Mouse (Mus musculus) right cerebral cortex, adult 2 months (tissue): ENCODE measurements around the gene Flg2.

ENCODE experiments used
- DNase-seq, 2 experiments: peaks; one replicate each; pipeline ENCODE4 v3.0.0; 2021 to 2022; ENCODE audit warnings: low spot score in 2 of 2

The Flg2 gene

GRCm38 (mm10) chr3:93196978-93197377 is at the start of gene Flg2:
Flg2 (plus strand) TSS chr3:93197278.
- DNase-seq = no peak

DNA sequence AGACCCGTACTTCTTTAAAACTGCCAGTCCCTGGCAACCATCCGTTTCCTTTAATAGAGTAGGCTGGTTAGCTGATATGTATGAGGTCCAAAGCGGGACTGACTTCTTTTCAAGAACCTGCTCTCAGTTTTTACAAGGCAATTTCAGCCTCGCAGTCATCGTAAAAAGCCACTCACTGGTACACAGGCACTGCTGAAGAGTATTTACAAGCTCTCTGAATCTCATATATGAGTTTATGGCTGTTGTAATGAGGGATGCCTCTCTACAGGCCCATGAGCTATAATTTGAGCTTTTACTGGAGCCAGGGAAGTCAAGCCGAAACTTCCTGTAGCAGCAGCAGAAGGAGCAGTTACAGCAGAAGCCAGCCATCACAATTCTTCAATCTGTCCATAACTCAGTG is 34.6 kb upstream of the Flg2 start:
- DNase-seq = no peak

- DNase-seq = no peak
Observed at GRCm38 (mm10) chr3:93162996-93163592, 34.0 kb upstream of the Flg2 start.

DNA sequence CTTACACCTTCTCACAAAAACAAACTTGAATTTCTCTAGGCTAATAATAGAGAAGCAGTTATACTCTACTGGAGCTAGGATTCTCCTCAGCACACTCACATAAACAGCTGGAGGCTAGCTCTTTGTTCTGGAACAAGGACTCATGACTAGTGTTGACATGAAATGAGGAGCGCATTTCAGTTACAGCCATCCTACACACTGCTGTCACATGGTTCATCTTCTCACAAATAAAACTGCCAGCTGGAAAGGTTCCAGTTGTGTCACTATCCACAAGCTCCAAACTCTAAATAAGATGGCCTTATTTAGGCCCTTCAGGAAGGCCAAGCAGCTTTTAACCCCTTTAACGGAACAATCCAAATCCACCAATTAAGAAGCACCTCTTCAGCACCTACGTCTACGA is 16.2 kb upstream of the Flg2 start:
- DNase-seq = no peak

- no peak for DNase-seq
Observed at GRCm38 (mm10) chr3:93201955-93202354, 4.9 kb downstream of the Flg2 start.

- no peak for DNase-seq
Observed at GRCm38 (mm10) chr3:93202499-93202898, 5.4 kb downstream of the Flg2 start.
